Mouse (Mus musculus) neural tube, embryonic 15.5 days (tissue): Measurements from ENCODE around the gene Gm7271. TPM values are rescaled to one million over a fixed set of nuclear protein-coding genes. Genes with fewer than 3 reads are reported as not detected.

Experiments
- ATAC-seq: fragments of 200-750 bp; cut with Nextera tagmentation; 2 replicates; pipeline ENCODE4 v1.8.0; 2017; ENCODE audit warnings: mild to moderate bottlenecking, moderate TSS enrichment, moderate library complexity; ENCODE audit not compliant: low FRiP score
- H3K27ac ChIP-seq: fragments of 300-500 bp; sonication (generic); replicated peaks from 2 replicates; pipeline ENCODE4 v1.5.1; 2015; ENCODE audit warnings: mild to moderate bottlenecking, inconsistent platforms
- H3K27me3 ChIP-seq: fragments of 300-500 bp; sonication (generic); replicated peaks from 2 replicates; pipeline ENCODE4 v1.6.1; 2015; ENCODE audit warnings: inconsistent platforms
- H3K36me3 ChIP-seq: fragments of 300-500 bp; sonication (generic); 2 replicates; pipeline ENCODE4 v1.6.1; 2015; ENCODE audit warnings: inconsistent platforms
- H3K4me1 ChIP-seq: fragments of 300-500 bp; sonication (generic); 2 replicates; pipeline ENCODE4 v1.6.1; 2015; ENCODE audit warnings: inconsistent platforms
- H3K4me2 ChIP-seq: fragments of 300-500 bp; sonication (generic); 2 replicates; pipeline ENCODE4 v1.6.1; 2015; ENCODE audit warnings: inconsistent platforms, mild to moderate bottlenecking, moderate library complexity
- H3K4me3 ChIP-seq: fragments of 300-500 bp; sonication (generic); replicated peaks from 2 replicates; pipeline ENCODE4 v1.5.1; 2015; ENCODE audit warnings: mild to moderate bottlenecking, inconsistent platforms
- H3K9ac ChIP-seq: fragments of 300-500 bp; sonication (generic); replicated peaks from 2 replicates; pipeline ENCODE4 v1.6.1; 2015; ENCODE audit warnings: mild to moderate bottlenecking, inconsistent platforms
- H3K9me3 ChIP-seq: fragments of 300-500 bp; sonication (generic); replicated peaks from 2 replicates; pipeline ENCODE4 v1.6.1; 2016; ENCODE audit warnings: inconsistent platforms
- WGBS: fragments of 180-500 bp; shearing (Covaris S2); methylation state at CpG from one replicate; pipeline ENCODE4 v1.1.7; 2015; ENCODE audit warnings: mixed read lengths; 5-methylcytosine and 5-hydroxymethylcytosine counted together
- polyA plus RNA-seq: library from polyadenylated mRNA; unstranded; fragments of >200 nt; fragmentation: Nextera tagmentation; extraction: Ambion mirVana; gene quantifications from 2 replicates; pipeline ENCODE4 v1.2.1, GENCODE M21; 2015

The Gm7271 gene
- 7.3 and 9.8 TPM in 2 replicates for polyA plus RNA-seq

DNA sequence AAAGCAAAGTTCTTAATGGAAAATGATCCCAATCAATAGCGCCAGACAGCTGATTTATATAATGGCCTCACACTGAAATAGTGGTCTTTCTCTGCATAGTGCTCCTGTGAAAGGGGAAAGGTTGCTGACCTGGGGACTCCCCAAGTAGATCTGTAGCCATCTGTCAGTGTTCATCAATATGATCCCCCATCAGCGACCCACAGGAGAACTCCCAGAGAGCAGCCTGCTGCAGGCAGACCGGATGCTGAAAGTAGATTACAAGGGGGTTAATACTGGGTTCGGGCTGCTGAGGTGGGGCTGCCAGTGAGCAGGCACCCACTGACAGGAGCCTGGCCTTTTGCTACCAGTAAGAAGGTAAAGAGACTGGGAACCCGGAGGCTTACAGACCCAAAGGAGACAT is at the start of gene Gm7271:
Gm7271 (plus strand) TSS at position 230 of the 400 bp plus-strand sequence.
- no peak within 1 kb of the TSS for H3K4me3 ChIP-seq
- H3K36me3 ChIP-seq = no peaks in the 10 kb centered on the region
- H3K9me3 ChIP-seq = no peaks in the 10 kb centered on the region
- no peak within 1 kb of the TSS for H3K9ac ChIP-seq
- no peak for ATAC-seq
- H3K27ac ChIP-seq = no peak within 1 kb of the TSS
- WGBS = 50% methylated on average over 5 of the region's 5 CpGs
- H3K27me3 ChIP-seq = no peaks in the 10 kb centered on the region
- H3K4me2 ChIP-seq = no peak within 1 kb of the TSS
- no peaks in the 10 kb centered on the region for H3K4me1 ChIP-seq

DNA sequence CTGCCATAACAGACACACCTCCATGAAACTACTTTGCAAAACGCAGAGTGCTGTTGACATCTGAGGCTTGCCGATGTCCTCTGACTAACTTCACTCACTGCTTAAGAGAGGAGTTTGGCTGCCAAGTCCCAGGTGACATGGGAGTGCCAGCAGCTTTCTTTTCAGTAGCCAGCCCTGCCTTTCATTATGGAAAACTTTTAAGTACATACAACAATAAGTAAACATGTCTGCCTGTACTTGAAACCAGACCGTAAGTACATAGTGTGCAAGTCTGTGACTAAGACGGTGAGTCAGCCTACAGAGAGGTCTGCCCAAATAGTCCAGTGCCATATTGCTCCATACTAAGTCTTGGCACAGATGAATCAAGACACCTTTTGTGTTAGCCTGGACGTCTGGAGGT is 46.7 kb upstream of the Gm7271 start:
- Histone ChIP-seq H3K36me3 (no peaks in the 10 kb centered on the region), H3K27me3 (no peaks in the 10 kb centered on the region), H3K4me3 (no peak overlapping the region), H3K27ac (no peak overlapping the region), H3K4me2 (no peak overlapping the region), H3K4me1 (no peaks in the 10 kb centered on the region), H3K9ac (no peak overlapping the region), H3K9me3 (no peaks in the 10 kb centered on the region)
- 86% methylated on average over 5 of the region's 5 CpGs for WGBS
- no peak for ATAC-seq

DNA sequence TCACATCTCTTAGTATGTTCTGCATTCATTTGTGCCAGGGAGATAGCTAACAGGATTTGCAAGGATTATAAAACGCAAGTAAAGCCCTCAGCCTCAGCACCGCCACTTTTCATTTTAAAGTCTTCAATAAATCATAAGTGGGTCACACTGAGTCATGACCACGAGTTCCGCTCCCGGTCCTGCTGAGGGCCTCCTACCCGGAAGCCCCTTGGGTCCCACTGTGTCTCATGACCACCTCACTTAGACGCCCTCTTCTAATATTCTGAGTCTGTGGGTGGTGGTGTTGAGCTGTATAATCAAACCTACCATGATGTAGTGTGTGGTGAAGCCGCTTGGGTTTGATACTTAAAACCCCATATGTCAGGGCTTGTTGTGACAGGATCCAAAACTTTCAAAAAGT is 46.1 kb upstream of the Gm7271 start:
- no peak overlapping the region for H3K9ac ChIP-seq
- H3K4me1 ChIP-seq = no peaks in the 10 kb centered on the region
- no peak overlapping the region for H3K27ac ChIP-seq
- H3K4me3 ChIP-seq = no peak overlapping the region
- no peaks in the 10 kb centered on the region for H3K27me3 ChIP-seq
- 89% methylated on average over 8 of the region's 8 CpGs for WGBS
- no peaks in the 10 kb centered on the region for H3K9me3 ChIP-seq
- no peak for ATAC-seq
- no peak overlapping the region for H3K4me2 ChIP-seq
- no peaks in the 10 kb centered on the region for H3K36me3 ChIP-seq

DNA sequence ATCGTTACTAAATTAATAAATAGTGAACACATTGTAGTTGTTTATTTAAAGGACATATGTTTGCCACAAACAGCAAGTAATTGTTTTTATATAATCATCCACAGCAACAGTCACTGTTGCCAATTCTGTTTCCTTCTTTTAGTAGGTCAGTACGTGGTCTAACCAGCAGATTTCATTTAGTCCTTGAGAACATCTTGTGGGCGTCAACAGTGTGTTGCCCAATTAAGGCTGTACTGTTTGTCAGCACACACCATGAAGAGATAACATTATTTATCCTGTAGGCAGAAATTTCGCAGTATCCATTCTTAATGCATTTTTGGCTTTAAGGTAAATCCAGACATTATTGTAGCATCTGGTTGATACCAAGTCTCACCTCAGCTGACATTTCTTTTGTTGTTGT is 42.4 kb upstream of the Gm7271 start:
- Histone ChIP-seq H3K27ac (no peak overlapping the region), H3K27me3 (no peaks in the 10 kb centered on the region), H3K36me3 (no peaks in the 10 kb centered on the region), H3K9me3 (no peaks in the 10 kb centered on the region), H3K4me1 (no peaks in the 10 kb centered on the region), H3K4me2 (no peak overlapping the region), H3K9ac (no peak overlapping the region), H3K4me3 (no peak overlapping the region)
- 90% methylated on average over 4 of the region's 4 CpGs for WGBS
- no peak for ATAC-seq

DNA sequence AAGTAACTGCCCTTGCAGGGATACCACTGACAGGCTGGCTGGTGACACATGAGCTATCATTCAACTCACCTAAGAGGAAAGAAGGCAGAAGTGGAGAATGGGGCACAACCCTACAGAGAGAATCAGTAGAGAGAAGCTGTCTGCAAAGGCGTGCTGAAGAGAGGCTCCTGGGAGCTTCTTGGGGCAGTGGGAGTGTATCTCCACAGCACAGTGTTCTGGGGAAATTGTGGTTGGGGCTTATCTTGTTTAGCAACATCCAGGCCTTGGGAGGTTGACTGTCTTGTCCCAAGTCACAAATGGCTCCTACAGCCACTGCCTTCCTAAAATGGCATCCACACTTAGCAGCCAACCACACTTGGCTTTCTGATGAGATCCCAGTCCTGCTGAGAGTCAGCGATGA is 8.9 kb upstream of the Gm7271 start:
- H3K27ac ChIP-seq = no peak overlapping the region
- no peak overlapping the region for H3K4me3 ChIP-seq
- no peaks in the 10 kb centered on the region for H3K9me3 ChIP-seq
- no peak for ATAC-seq
- no peak overlapping the region for H3K4me2 ChIP-seq
- no peak overlapping the region for H3K9ac ChIP-seq
- no peaks in the 10 kb centered on the region for H3K27me3 ChIP-seq
- H3K36me3 ChIP-seq = no peaks in the 10 kb centered on the region
- H3K4me1 ChIP-seq = no peaks in the 10 kb centered on the region
- WGBS = 94% methylated on average over 2 of the region's 2 CpGs

DNA sequence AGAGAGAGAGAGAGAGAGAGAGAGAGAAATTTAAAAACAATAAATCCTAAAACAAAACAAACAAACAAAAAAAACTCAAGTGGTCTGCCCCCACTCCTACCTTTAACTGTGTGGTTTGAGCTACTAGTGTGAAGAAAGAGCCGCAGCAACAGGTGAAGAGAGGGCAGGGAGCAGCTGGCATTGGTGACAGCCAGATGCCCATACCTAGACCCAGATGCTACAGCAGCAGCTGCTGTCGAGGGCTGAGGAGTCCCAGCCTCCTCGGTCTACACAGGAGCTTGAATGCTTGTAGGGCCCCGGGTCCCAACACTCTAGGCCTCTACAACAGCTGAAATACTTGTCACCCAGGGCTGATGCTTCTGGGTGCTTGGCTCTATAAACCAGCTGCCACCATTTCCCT is 7.0 kb upstream of the Gm7271 start:
- WGBS = 76% methylated on average over 4 of the region's 4 CpGs

DNA sequence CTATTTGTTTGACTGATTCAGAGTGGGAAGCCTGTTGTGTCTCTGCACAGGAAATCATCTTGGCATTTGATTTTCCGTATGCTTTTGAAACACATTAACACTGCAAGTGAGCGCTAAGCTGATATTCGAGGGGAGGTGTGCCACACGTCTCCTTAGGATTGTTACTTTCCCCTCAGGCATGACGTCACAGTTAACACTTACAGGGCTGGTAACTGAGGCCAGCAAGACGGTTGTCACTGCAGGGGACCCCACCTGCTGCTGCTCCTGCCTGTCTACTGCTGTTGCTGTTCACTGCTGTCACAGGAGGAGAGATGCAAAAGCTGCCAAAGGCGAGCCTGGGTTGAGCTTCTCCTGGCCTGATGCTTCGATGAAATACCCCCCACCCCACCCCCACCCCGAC is 6.1 kb upstream of the Gm7271 start:
- WGBS = 41% methylated on average over 9 of the region's 9 CpGs
- H3K4me1 ChIP-seq = no peaks in the 10 kb centered on the region
- no peak for ATAC-seq

More for the DNA sequence above, 7.0 kb upstream of the Gm7271 start:
- Histone ChIP-seq H3K36me3 (no peaks in the 10 kb centered on the region), H3K27ac (no peak overlapping the region), H3K4me3 (no peak overlapping the region), H3K27me3 (no peaks in the 10 kb centered on the region), H3K9ac (no peak overlapping the region), H3K4me1 (no peaks in the 10 kb centered on the region), H3K4me2 (no peak overlapping the region), H3K9me3 (no peaks in the 10 kb centered on the region)
- ATAC-seq = no peak

DNA sequence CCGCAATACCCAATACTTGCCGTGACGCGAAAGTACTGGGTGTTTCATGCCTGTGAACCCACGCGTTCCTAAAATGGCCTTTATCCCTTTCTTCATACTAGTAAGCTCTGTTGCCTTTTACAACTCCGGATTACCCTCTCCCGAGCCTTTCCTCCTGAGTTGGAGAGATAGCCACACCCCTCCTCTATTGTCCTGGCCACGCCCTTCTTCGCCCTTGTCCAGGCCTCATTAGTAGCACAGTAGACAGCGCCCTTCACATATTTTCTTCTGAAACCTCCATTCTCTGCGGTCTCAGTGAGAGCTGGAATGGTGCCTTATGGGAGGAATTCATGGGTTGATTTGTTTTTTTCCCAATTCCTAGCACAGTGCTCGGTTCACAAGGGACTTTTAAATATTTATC is 11.3 kb downstream of the Gm7271 start:
- WGBS = 69% methylated on average over 13 of the region's 13 CpGs

More for the DNA sequence above, 6.1 kb upstream of the Gm7271 start:
- H3K4me2 ChIP-seq = no peak overlapping the region
- H3K36me3 ChIP-seq = no peaks in the 10 kb centered on the region
- no peak overlapping the region for H3K4me3 ChIP-seq
- no peaks in the 10 kb centered on the region for H3K9me3 ChIP-seq
- H3K27ac ChIP-seq = no peak overlapping the region
- no peaks in the 10 kb centered on the region for H3K27me3 ChIP-seq
- no peak overlapping the region for H3K9ac ChIP-seq

DNA sequence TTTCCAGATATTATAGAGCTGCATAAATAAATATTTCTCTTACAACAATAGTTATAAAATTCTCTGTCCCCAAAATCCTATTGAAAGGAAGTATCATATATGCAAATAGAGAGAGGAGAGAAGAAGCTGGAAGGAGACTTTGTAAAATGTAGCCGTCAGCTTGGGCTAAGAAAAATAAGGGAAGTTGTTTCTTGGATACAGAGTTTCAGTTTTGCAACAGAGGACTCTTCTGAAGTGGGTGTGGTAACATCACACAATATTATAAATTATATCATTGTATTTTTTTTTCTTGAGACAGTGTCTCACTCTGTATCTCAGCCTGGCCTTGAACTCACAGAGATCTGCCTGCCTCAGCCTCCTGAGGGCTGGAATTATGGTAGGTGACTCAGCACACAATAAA is 38.6 kb downstream of the Gm7271 start:
- Histone ChIP-seq H3K4me3 (no peak overlapping the region), H3K4me2 (no peak overlapping the region), H3K4me1 (no peaks in the 10 kb centered on the region), H3K9me3 (no peaks in the 10 kb centered on the region), H3K27me3 (no peaks in the 10 kb centered on the region), H3K36me3 (no peaks in the 10 kb centered on the region), H3K9ac (no peak overlapping the region), H3K27ac (no peak overlapping the region)
- 86% methylated on average over 1 of the region's 1 CpGs for WGBS
- no peak for ATAC-seq

More for the DNA sequence above, 11.3 kb downstream of the Gm7271 start:
- Histone ChIP-seq H3K27ac (no peak overlapping the region), H3K9ac (no peak overlapping the region), H3K4me1 (no peaks in the 10 kb centered on the region), H3K9me3 (no peaks in the 10 kb centered on the region), H3K27me3 (no peaks in the 10 kb centered on the region), H3K36me3 (no peaks in the 10 kb centered on the region), H3K4me2 (no peak overlapping the region), H3K4me3 (no peak overlapping the region)
- no peak for ATAC-seq

DNA sequence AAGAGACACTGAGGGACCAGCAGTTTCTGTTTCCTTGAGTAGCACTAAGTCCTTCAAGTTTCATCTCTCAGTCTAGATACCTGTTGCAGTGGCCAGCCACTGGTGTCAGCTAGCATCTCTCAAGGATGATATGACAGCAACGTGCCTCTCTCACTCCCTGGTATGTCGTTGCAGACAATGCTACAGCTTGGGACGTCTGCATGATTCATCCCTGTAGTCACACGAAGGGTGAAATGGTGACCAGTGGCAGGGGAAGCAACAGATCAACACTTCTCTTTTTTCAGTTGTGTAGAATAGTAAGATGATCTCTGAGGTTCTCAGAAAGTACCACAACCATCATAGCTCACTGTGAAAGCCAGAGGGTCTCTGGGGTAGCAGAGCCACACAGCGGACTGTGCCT is 40.8 kb downstream of the Gm7271 start:
- Histone ChIP-seq H3K9me3 (no peaks in the 10 kb centered on the region), H3K27ac (no peak overlapping the region), H3K9ac (no peak overlapping the region), H3K4me1 (peaks cover under 1% of the 10 kb centered on the region; the same call in 1 of the 2 replicates), H3K4me3 (no peak overlapping the region), H3K36me3 (no peaks in the 10 kb centered on the region), H3K4me2 (no peak overlapping the region), H3K27me3 (no peaks in the 10 kb centered on the region)
- WGBS = 81% methylated on average over 5 of the region's 5 CpGs
- ATAC-seq = no peak

DNA sequence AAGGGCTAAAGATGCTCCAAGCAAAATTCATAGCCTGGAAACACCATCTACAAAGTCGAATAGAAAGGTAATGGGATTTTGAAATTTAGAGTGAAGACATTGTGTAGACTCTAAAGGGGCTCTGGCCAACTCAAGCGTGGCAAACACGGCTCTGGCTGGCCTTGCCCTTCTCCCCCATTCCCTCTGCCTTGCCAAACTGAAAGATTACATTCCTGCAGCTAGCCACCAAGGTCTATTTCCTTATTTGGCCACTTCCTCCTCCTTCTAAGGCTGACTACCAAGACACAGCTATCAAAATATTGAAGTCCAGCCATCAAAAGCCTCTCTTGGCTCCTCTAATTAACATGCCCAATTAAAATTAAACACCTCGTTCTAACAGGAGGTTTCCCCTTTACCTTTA is 41.2 kb downstream of the Gm7271 start:
- Histone ChIP-seq H3K27me3 (no peaks in the 10 kb centered on the region), H3K4me3 (no peak overlapping the region), H3K4me1 (peaks cover 4% of the 10 kb centered on the region), H3K9me3 (no peaks in the 10 kb centered on the region), H3K36me3 (no peaks in the 10 kb centered on the region), H3K27ac (no peak overlapping the region), H3K4me2 (no peak overlapping the region), H3K9ac (no peak overlapping the region)
- ATAC-seq = no peak
- WGBS = 81% methylated on average over 4 of the region's 4 CpGs

DNA sequence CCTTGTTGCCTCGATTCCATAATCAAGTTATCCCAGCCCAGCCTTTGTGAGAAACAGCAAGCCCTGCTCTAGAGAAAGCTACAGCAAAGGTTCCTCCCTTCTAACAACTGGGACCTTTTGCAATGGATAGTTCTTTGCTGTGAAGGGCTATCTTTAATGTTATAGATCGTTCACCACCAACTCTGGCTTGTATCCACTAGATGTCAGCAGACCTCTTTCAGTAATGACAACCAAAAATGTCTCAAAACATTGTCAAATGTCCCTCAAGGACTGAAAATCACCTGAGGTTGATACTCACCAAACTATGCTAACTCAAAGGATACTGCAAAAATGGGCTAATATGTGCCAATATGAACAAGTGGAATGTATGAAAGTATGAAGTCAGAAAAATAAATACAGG is 42.0 kb downstream of the Gm7271 start:
- Histone ChIP-seq H3K36me3 (no peaks in the 10 kb centered on the region), H3K27ac (no peak overlapping the region), H3K4me3 (no peak overlapping the region), H3K27me3 (no peaks in the 10 kb centered on the region), H3K9me3 (no peaks in the 10 kb centered on the region), H3K4me2 (no peak overlapping the region), H3K9ac (no peak overlapping the region), H3K4me1 (peaks cover 12% of the 10 kb centered on the region)
- ATAC-seq = no peak
- 55% methylated on average over 2 of the region's 2 CpGs for WGBS
